24 mouse cellular contexts compared by ENCODE assay signal in genomic region chr11:55214161-55214560, GRCm38 (mm10). TPM values are rescaled to one million over a fixed set of nuclear protein-coding genes. Genes with fewer than 3 reads are reported as not detected.
DNase-seq lines count a peak whose midpoint lies in the region; ATAC-seq lines count a peak whose summit lies in the region.
"Had no signal": no experiment of that assay in that cellular context is flagged by ENCODE, and none has a peak within 500 bp of the region (broad histone marks: within the 10 kb centered on the region; RNA-seq: fewer than 3 reads in every experiment).

No protein-coding gene starts in this region.

- no peak overlapping the region for H3K4me3 ChIP-seq in kidney, embryonic 16.5 days (ENCODE audit: low read length)
- H3K4me3 ChIP-seq in midbrain, embryonic 14.5 days (replicated peaks; ENCODE audit: low read depth, low read length), result no peak overlapping the region
- H3K4me3 ChIP-seq: embryonic facial prominence, embryonic 13.5 days; erythroblast, embryonic 14.5 days; forebrain, embryonic 12.5 days; heart, adult 2 months; hindbrain, embryonic 13.5 days; kidney, embryonic 15.5 days; limb, embryonic 12.5 days; neural tube, embryonic 15.5 days had no signal

- no peak overlapping the region for H3K9ac ChIP-seq in kidney, embryonic 16.5 days (replicated peaks; ENCODE audit: low read length)
- no peak overlapping the region for H3K9ac ChIP-seq in midbrain, embryonic 14.5 days (replicated peaks; ENCODE audit: low read length)
- H3K9ac ChIP-seq: embryonic facial prominence, embryonic 13.5 days; forebrain, embryonic 12.5 days; hindbrain, embryonic 13.5 days; kidney, embryonic 15.5 days; limb, embryonic 12.5 days; liver, postnatal 0 days; neural tube, embryonic 15.5 days had no signal

- H3K27ac ChIP-seq in kidney, embryonic 16.5 days (ENCODE audit: low read length), result no peak overlapping the region
- no peak overlapping the region for H3K27ac ChIP-seq in midbrain, embryonic 14.5 days (replicated peaks; ENCODE audit: low read depth, low read length)
- H3K27ac ChIP-seq: embryonic facial prominence, embryonic 13.5 days; forebrain, embryonic 12.5 days; heart, adult 2 months; hindbrain, embryonic 13.5 days; kidney, embryonic 15.5 days; limb, embryonic 12.5 days; neural tube, embryonic 15.5 days had no signal

- no peak overlapping the region for H3K4me2 ChIP-seq in kidney, embryonic 16.5 days (replicated peaks; ENCODE audit: low read depth, low read length)
- H3K4me2 ChIP-seq in midbrain, embryonic 14.5 days (ENCODE audit: low read length), result no peak overlapping the region
- H3K4me2 ChIP-seq: embryonic facial prominence, embryonic 13.5 days; forebrain, embryonic 12.5 days; hindbrain, embryonic 13.5 days; kidney, embryonic 15.5 days; limb, embryonic 12.5 days; liver, embryonic 11.5 days; midbrain, embryonic 11.5 days; neural tube, embryonic 15.5 days had no signal

- H3K36me3 ChIP-seq in kidney, embryonic 16.5 days (ENCODE audit: insufficient read depth, low read length), result no peaks in the 10 kb centered on the region
- peaks cover 9% of the 10 kb centered on the region; the same call in 1 of the 2 replicates for H3K36me3 ChIP-seq in midbrain, embryonic 14.5 days (ENCODE audit: control insufficient read depth, insufficient read depth, low read length)
- H3K36me3 ChIP-seq: forebrain, embryonic 12.5 days had no signal

- no peak for ATAC-seq in kidney, embryonic 16.5 days (ENCODE audit: low FRiP score, low TSS enrichment)
- ATAC-seq in midbrain, embryonic 14.5 days (ENCODE audit: low FRiP score, low TSS enrichment), result no peak
- ATAC-seq: liver, postnatal 0 days had no signal

- DNase-seq in adrenal gland, postnatal 14 days, result peak; percentile 43
- no peak for DNase-seq in adrenal gland, adult 2 months
- peak; percentile 43 to 50 for DNase-seq in kidney, adult 8-10 months
- peak; percentile 82 for DNase-seq in adipocyte (ENCODE audit: low spot score)
- peak; percentile 11 for DNase-seq in lung, postnatal 14 days
- no peak for DNase-seq in midbrain, embryonic 14.5 days
- no peak for DNase-seq in right cerebral cortex, postnatal 25 days
- DNase-seq: cerebellum, adult 8-10 months; cerebellum, postnatal 36 days; embryo, embryonic 11 days; heart, adult 2 months; liver, postnatal 0 days; right cerebral cortex, adult 18-20 months; spleen, adult 18-20 months had no signal

- H3K9me3 ChIP-seq in kidney, embryonic 16.5 days (ENCODE audit: low read length), result no peaks in the 10 kb centered on the region
- H3K9me3 ChIP-seq in midbrain, embryonic 14.5 days (ENCODE audit: control insufficient read depth, low read length), result no peaks in the 10 kb centered on the region
- H3K9me3 ChIP-seq: embryonic facial prominence, embryonic 13.5 days; forebrain, embryonic 12.5 days; hindbrain, embryonic 13.5 days; kidney, embryonic 15.5 days; limb, embryonic 12.5 days; neural tube, embryonic 15.5 days had no signal

- 84% methylated on average over 5 of the region's 5 CpGs for WGBS in kidney, embryonic 16.5 days
- WGBS in midbrain, embryonic 14.5 days, result 89% methylated on average over 5 of the region's 5 CpGs

- H3K4me1 ChIP-seq in kidney, embryonic 16.5 days (ENCODE audit: insufficient read depth, low read length), result peaks cover 25% of the 10 kb centered on the region
- no peaks in the 10 kb centered on the region for H3K4me1 ChIP-seq in midbrain, embryonic 14.5 days (ENCODE audit: control insufficient read depth, insufficient read depth, low read length)
- H3K4me1 ChIP-seq: forebrain, embryonic 12.5 days had no signal

- H3K27me3 ChIP-seq in kidney, embryonic 16.5 days (ENCODE audit: insufficient read depth, low read length), result no peaks in the 10 kb centered on the region
- H3K27me3 ChIP-seq in midbrain, embryonic 14.5 days (ENCODE audit: control insufficient read depth, insufficient read depth, low read length), result no peaks in the 10 kb centered on the region
- H3K27me3 ChIP-seq: embryonic facial prominence, embryonic 13.5 days; forebrain, embryonic 12.5 days; hindbrain, embryonic 13.5 days; kidney, embryonic 15.5 days; limb, embryonic 12.5 days; neural tube, embryonic 15.5 days had no signal

RNA-seq across cellular contexts. Expression of gene Slc36a1, which starts 10.0 kb away (rescaled TPM):
- 19.3 and 23.0 TPM in 2 replicates for total RNA-seq in adrenal gland, postnatal 14 days (2021)
- 10 to 100 TPM; 15.9 to 18.7 TPM for total RNA-seq in adrenal gland, adult 2 months (2021)
- polyA plus RNA-seq in adrenal gland, adult 2 months (2012; rRNA removed), result 16.4 and 21.5 TPM in 2 replicates
- polyA plus RNA-seq in kidney, embryonic 16.5 days (2015; fragmentation: Nextera tagmentation; extraction: Ambion mirVana), result 1.6 and 3.0 TPM in 2 replicates
- 3.1 and 3.6 TPM in 2 replicates for polyA plus RNA-seq in midbrain, embryonic 14.5 days (2014; fragmentation: Nextera tagmentation; extraction: Ambion mirVana)

RNA-seq across cellular contexts. Expression of gene Slc36a2, which starts 29.3 kb away (rescaled TPM):
- 176 and 200 TPM in 2 replicates for total RNA-seq in adrenal gland, postnatal 14 days (2021)
- 100 to 1,000 TPM in 1 of 2 experiments, 10 to 100 TPM in 1; 93.6 to 146 TPM for total RNA-seq in adrenal gland, adult 2 months (2021)
- 144 and 233 TPM in 2 replicates for polyA plus RNA-seq in adrenal gland, adult 2 months (2012; rRNA removed)
- 0.61 and 0.81 TPM in 2 replicates for polyA plus RNA-seq in kidney, embryonic 16.5 days (2015; fragmentation: Nextera tagmentation; extraction: Ambion mirVana)
- polyA plus RNA-seq in midbrain, embryonic 14.5 days (2014; fragmentation: Nextera tagmentation; extraction: Ambion mirVana), result 0.12 TPM in 1 of 2 replicates, not detected in the other
- polyA plus RNA-seq: forebrain, embryonic 12.5 days; midbrain, embryonic 11.5 days had no signal

Comparison
In these comparisons a context has a peak if more than half of its experiments do, and no peak if none do; other contexts are left out.
1. DNase-seq: peak in adrenal gland, postnatal 14 days (single experiment), kidney, adult 8-10 months (2 of 2), adipocyte (single experiment) and lung, postnatal 14 days (single experiment); none in adrenal gland, adult 2 months (single experiment), midbrain, embryonic 14.5 days (single experiment) and right cerebral cortex, postnatal 25 days (single experiment).
2. RNA of gene Slc36a2, which starts 29.3 kb away (polyA plus RNA-seq): 144 to 233 TPM in adrenal gland, adult 2 months; 0.61 to 0.81 TPM in kidney, embryonic 16.5 days and 0.12 TPM in midbrain, embryonic 14.5 days; every median in the first group is over 10 times any median in the second.